Mouse (Mus musculus) testis, adult 2 months (tissue): ENCODE data around the gene Prkn.

Experiments
- CTCF ChIP-seq: fragments of 200-500 bp; IDR thresholded peaks from 2 replicates; pipeline ENCODE4 v1.5.1; 2012; ENCODE audit warnings: low read depth, mild to moderate bottlenecking, inconsistent platforms, low read length, moderate library complexity; ENCODE audit not compliant: control insufficient read depth, insufficient read depth, insufficient replicate concordance
- POLR2A ChIP-seq: fragments of 200-500 bp; IDR thresholded peaks from 2 replicates; pipeline ENCODE4 v1.6.1; 2012; ENCODE audit warnings: low read depth, mild to moderate bottlenecking, inconsistent platforms, low read length, moderate library complexity; ENCODE audit not compliant: control insufficient read depth

GRCm38 (mm10) chr17:11801226-11801625, 961.0 kb downstream of the Prkn start:
- no peak for TF ChIP-seq CTCF
- TF ChIP-seq POLR2A, result no peak
